Mouse (Mus musculus) MEL (cell line): ENCODE results near the gene Itpr1. TPM values are rescaled to one million over a fixed set of nuclear protein-coding genes. Genes with fewer than 3 reads are reported as not detected.

ENCODE experiments used
- DNase-seq: peaks from one replicate; pipeline ENCODE4 v3.0.0; 2011; ENCODE audit warnings: low read depth, low spot score
- H3K27ac ChIP-seq: 2 replicates; pipeline ENCODE4 v1.5.1; 2012; ENCODE audit warnings: low read depth, mild to moderate bottlenecking, control low read depth, low read length, moderate library complexity; ENCODE audit not compliant: control insufficient read depth
- H3K27me3 ChIP-seq, 2 experiments: fragments of 150-350 bp in 1 of 2; sonication (generic) in 1 of 2; 2 replicates each; pipeline ENCODE4 v1.6.1; 2012; ENCODE audit warnings: low read length in 2 of 2, mild to moderate bottlenecking in 2 of 2, improper control_type of control experiment in 1 of 2, moderate library complexity in 1 of 2; ENCODE audit not compliant: insufficient read depth in 2 of 2, control insufficient read depth in 1 of 2
- H3K36me3 ChIP-seq, 2 experiments: 2 replicates each; pipeline ENCODE4 v1.6.1; 2012 to 2014; ENCODE audit warnings: low read length in 2 of 2, improper control_type of control experiment in 1 of 2, inconsistent platforms in 1 of 2, mild to moderate bottlenecking in 1 of 2; ENCODE audit not compliant: insufficient read depth in 2 of 2, control insufficient read depth in 1 of 2
- H3K4me1 ChIP-seq, 2 experiments: fragments of 150-350 bp in 1 of 2; sonication (generic) in 1 of 2; 2 replicates each; pipeline ENCODE4 v1.6.1; 2012; ENCODE audit warnings: low read length in 2 of 2, improper control_type of control experiment in 1 of 2, mild to moderate bottlenecking in 1 of 2; ENCODE audit not compliant: insufficient read depth in 2 of 2, control insufficient read depth in 1 of 2
- H3K4me3 ChIP-seq, 2 experiments: fragments of 150-350 bp in 1 of 2; sonication (generic) in 1 of 2; 2 replicates each; pipeline ENCODE4 v1.5.1; 2012; ENCODE audit warnings: low read depth in 2 of 2, low read length in 2 of 2, mild to moderate bottlenecking in 2 of 2, moderate library complexity in 2 of 2, control low read depth in 1 of 2, improper control_type of control experiment in 1 of 2; ENCODE audit not compliant: control insufficient read depth in 1 of 2, insufficient read depth in 1 of 2
- H3K79me2 ChIP-seq: 2 replicates; pipeline ENCODE4 v1.6.1; 2012; ENCODE audit warnings: mild to moderate bottlenecking, low read length, moderate library complexity; ENCODE audit not compliant: control insufficient read depth, poor library complexity, insufficient read depth
- H3K9ac ChIP-seq: 2 replicates; pipeline ENCODE4 v1.6.1; 2012; ENCODE audit warnings: low read depth, mild to moderate bottlenecking, control low read depth, low read length, moderate library complexity; ENCODE audit not compliant: control insufficient read depth, poor library complexity, severe bottlenecking
- H3K9me3 ChIP-seq: fragments of 150-350 bp; sonication (generic); replicated peaks from 2 replicates; pipeline ENCODE4 v1.6.1; 2012; ENCODE audit warnings: mild to moderate bottlenecking, low read length, improper control_type of control experiment, moderate library complexity; ENCODE audit not compliant: insufficient read depth
- BHLHE40 ChIP-seq: IDR thresholded peaks from 2 replicates; pipeline ENCODE4 v1.6.1; 2012; ENCODE audit warnings: low read depth, mild to moderate bottlenecking, inconsistent platforms, low read length, improper control_type of control experiment, borderline replicate concordance
- CHD2 ChIP-seq: IDR thresholded peaks from 2 replicates; pipeline ENCODE4 v1.6.1; 2011; ENCODE audit warnings: low read length, improper control_type of control experiment
- E2F4 ChIP-seq: IDR thresholded peaks from 2 replicates; pipeline ENCODE4 v1.6.1; 2011; ENCODE audit warnings: low read depth, low read length, improper control_type of control experiment, borderline replicate concordance
- EP300 ChIP-seq, 2 experiments: IDR thresholded peaks; 2 replicates each; pipeline ENCODE4 v1.6.1; 2011; ENCODE audit warnings: improper control_type of control experiment in 2 of 2, low read length in 2 of 2, low read depth in 1 of 2, mild to moderate bottlenecking in 1 of 2
- GABPA ChIP-seq: IDR thresholded peaks from 2 replicates; pipeline ENCODE4 v1.6.1; 2012; ENCODE audit warnings: low read depth, mild to moderate bottlenecking, inconsistent platforms, low read length, improper control_type of control experiment, moderate library complexity
- KAT2A ChIP-seq: conservative IDR thresholded peaks from 2 replicates; pipeline ENCODE4 v1.6.1; 2012; ENCODE audit warnings: low read depth, low read length, improper control_type of control experiment, inconsistent platforms
- MXI1 ChIP-seq: IDR thresholded peaks from 2 replicates; pipeline ENCODE4 v1.6.1; 2011; ENCODE audit warnings: mild to moderate bottlenecking, low read depth, low read length, improper control_type of control experiment
- MYC ChIP-seq: IDR thresholded peaks from 2 replicates; pipeline ENCODE4 v1.6.1; 2011; ENCODE audit warnings: low read depth, mild to moderate bottlenecking, low read length, improper control_type of control experiment, moderate library complexity
- NELFE ChIP-seq: IDR thresholded peaks from 2 replicates; pipeline ENCODE4 v1.6.1; 2011; ENCODE audit warnings: low read depth, low read length, improper control_type of control experiment
- NRF1 ChIP-seq: IDR thresholded peaks from 2 replicates; pipeline ENCODE4 v1.6.1; 2014; ENCODE audit warnings: low read depth, mild to moderate bottlenecking, inconsistent platforms, low read length, improper control_type of control experiment, moderate library complexity; ENCODE audit not compliant: poor library complexity, insufficient read depth, severe bottlenecking
- POLR2A ChIP-seq, 2 experiments: IDR thresholded peaks; 2 replicates each; pipeline ENCODE4 v1.6.1; 2011 to 2012; ENCODE audit warnings: low read length in 2 of 2, mild to moderate bottlenecking in 2 of 2, control low read depth in 1 of 2, improper control_type of control experiment in 1 of 2, low read depth in 1 of 2, moderate library complexity in 1 of 2; ENCODE audit not compliant: control insufficient read depth in 1 of 2, insufficient read depth in 1 of 2, poor library complexity in 1 of 2
- POLR2AphosphoS2 ChIP-seq: IDR thresholded peaks from 2 replicates; pipeline ENCODE4 v1.6.1; 2011; ENCODE audit warnings: low read length, improper control_type of control experiment
- RAD21 ChIP-seq: IDR thresholded peaks from 2 replicates; pipeline ENCODE4 v1.6.1; 2011; ENCODE audit warnings: mild to moderate bottlenecking, low read depth, low read length, improper control_type of control experiment
- SMC3 ChIP-seq: IDR thresholded peaks from 2 replicates; pipeline ENCODE4 v1.6.1; 2011; ENCODE audit warnings: low read depth, low read length, improper control_type of control experiment
- TAL1 ChIP-seq: IDR thresholded peaks from 2 replicates; pipeline ENCODE4 v1.6.1; 2012; ENCODE audit warnings: mild to moderate bottlenecking, inconsistent platforms, low read length, moderate library complexity, mixed read lengths
- TBP ChIP-seq: IDR thresholded peaks from 2 replicates; pipeline ENCODE4 v1.8.0; 2011; ENCODE audit warnings: low read depth, low read length, improper control_type of control experiment
- TCF12 ChIP-seq: IDR thresholded peaks from 2 replicates; pipeline ENCODE4 v1.6.1; 2014; ENCODE audit warnings: low read depth, mild to moderate bottlenecking, inconsistent platforms, low read length, improper control_type of control experiment, moderate library complexity
- ZKSCAN1 ChIP-seq: IDR thresholded peaks from 2 replicates; pipeline ENCODE4 v1.6.1; 2012; ENCODE audit warnings: low read depth, mild to moderate bottlenecking, inconsistent platforms, low read length, improper control_type of control experiment, moderate library complexity
- ZMIZ1 ChIP-seq: IDR thresholded peaks from 2 replicates; pipeline ENCODE4 v1.6.1; 2012; ENCODE audit warnings: low read depth, mild to moderate bottlenecking, inconsistent platforms, low read length, improper control_type of control experiment, moderate library complexity
- ZNF384 ChIP-seq: IDR thresholded peaks from 2 replicates; pipeline ENCODE4 v1.6.1; 2012; ENCODE audit warnings: low read depth, mild to moderate bottlenecking, inconsistent platforms, low read length, improper control_type of control experiment
- polyA plus RNA-seq, 2 experiments: library from polyadenylated mRNA; stranded (reverse) in 1 of 2; unstranded in 1 of 2; fragments of >175 nt in 1 of 2; fragments of >200 nt in 1 of 2; gene quantifications; 2 replicates each; pipeline versions ENCODE4 v1.2.1 to v1.2.4; 2012; ENCODE audit warnings: low replicate concordance in 2 of 2, low read depth in 1 of 2; ENCODE audit not compliant: insufficient read length in 2 of 2, insufficient read depth in 1 of 2, missing spikeins in 1 of 2
- total RNA-seq: library from RNA; depleted of rRNA; stranded (reverse); fragments of 300-350 nt; gene quantifications from 2 replicates; pipeline ENCODE4 v1.2.3, GENCODE M21; 2012; rRNA removed

Itpr1 gene
- total and polyA plus RNA-seq, 3 experiments: 15.6 to 19.0 TPM; not detected in 1

- H3K4me3 ChIP-seq: no peak overlapping the region
- DNase-seq: no peak
- no peaks in the 10 kb centered on the region for H3K9me3 ChIP-seq
- H3K27me3 ChIP-seq: peaks cover 0 to 6% of the 10 kb centered on the region in 2 experiments
- H3K79me2 ChIP-seq: no peaks in the 10 kb centered on the region
- TF ChIP-seq RAD21: no peak
- no peak for TF ChIP-seq POLR2A (IDR thresholded peaks at IDR 0.05; ENCODE audit: control insufficient read depth in 1 of 2, insufficient read depth in 1 of 2, low read depth in 1 of 2, low read length in 2 of 2, poor library complexity in 1 of 2)
- no peak for TF ChIP-seq CHD2
- TF ChIP-seq, all 39 proteins: peak for 0
- Histone ChIP-seq H3K27ac (no peak overlapping the region), H3K9ac (no peak overlapping the region), H3K4me1 (no peaks in the 10 kb centered on the region), H3K36me3 (no peaks in the 10 kb centered on the region)
These were observed 385.8 kb downstream of the Itpr1 start for GRCm38 (mm10) chr6:108598691-108599090.

DNA sequence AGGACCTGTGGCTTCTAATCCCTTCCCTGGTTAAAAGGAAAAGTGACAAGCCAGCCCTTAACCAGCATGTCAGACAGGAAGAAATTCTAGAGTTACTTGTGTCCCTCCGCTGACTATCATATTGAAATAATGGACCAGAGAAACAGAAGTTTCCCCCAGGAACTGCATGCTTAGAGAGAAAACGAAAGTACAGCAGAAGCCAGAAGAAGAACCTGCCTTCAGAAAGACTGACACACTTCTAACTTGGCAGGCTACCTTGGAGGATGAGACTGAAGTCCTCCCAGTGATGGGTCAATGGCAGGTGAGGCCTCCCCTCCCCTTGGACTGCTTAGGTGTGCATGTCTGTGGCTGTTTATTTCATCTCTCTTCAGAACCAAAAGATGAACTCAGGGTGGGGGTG is 386.4 kb downstream of the Itpr1 start:
- H3K27ac ChIP-seq: no peak overlapping the region
- TF ChIP-seq MXI1 (no peak), ZKSCAN1 (no peak), SMC3 (no peak), POLR2AphosphoS2 (no peak), NELFE (no peak), RAD21 (no peak), TAL1 (no peak), POLR2A (IDR thresholded peaks at IDR 0.05; ENCODE audit: control insufficient read depth in 1 of 2, insufficient read depth in 1 of 2, low read depth in 1 of 2, low read length in 2 of 2, poor library complexity in 1 of 2) (no peak), KAT2A (no peak), BHLHE40 (no peak), NRF1 (no peak), TBP (no peak), EP300 (IDR thresholded peaks at IDR 0.05; ENCODE audit: low read depth in 1 of 2, low read length in 2 of 2) (no peak), TCF12 (no peak), ZMIZ1 (no peak), MYC (no peak), ZNF384 (no peak), E2F4 (no peak), GABPA (no peak)
- no peak for DNase-seq
- H3K79me2 ChIP-seq: no peaks in the 10 kb centered on the region
- peaks cover 0 to 6% of the 10 kb centered on the region in 2 experiments for H3K27me3 ChIP-seq
- H3K4me3 ChIP-seq: peak overlapping the region in 1 of 2 experiments; percentile 11; a peak in 1 of 4 replicates
- no peaks in the 10 kb centered on the region for H3K9me3 ChIP-seq
- H3K4me1 ChIP-seq: no peaks in the 10 kb centered on the region
- no peaks in the 10 kb centered on the region for H3K36me3 ChIP-seq
- H3K9ac ChIP-seq: no peak overlapping the region

Other genes starting within 250 kb of the Itpr1 start
- gene Setmar, start 148.1 kb upstream of the Itpr1 start, total RNA-seq: 1.6 and 1.7 TPM in 2 replicates
- gene Setmar, start 148.1 kb upstream of the Itpr1 start, polyA plus RNA-seq: 1 to 10 TPM in 1 of 2 experiments, not detected in 1; 2.1 TPM
- gene Sumf1, start 27.5 kb upstream of the Itpr1 start, total RNA-seq: 7.9 and 9.4 TPM in 2 replicates
- gene Sumf1, start 27.5 kb upstream of the Itpr1 start, polyA plus RNA-seq: 10 to 100 TPM in 1 of 2 experiments, not detected in 1; 11.2 TPM